Mouse (Mus musculus): Measurements from ENCODE around the gene Mprip.
"Not testable (repeated sequence)": the region's sequence is repeated elsewhere in the genome, so short reads cannot be mapped to it uniquely, and the experiment has no call there.

Mprip gene

DNA sequence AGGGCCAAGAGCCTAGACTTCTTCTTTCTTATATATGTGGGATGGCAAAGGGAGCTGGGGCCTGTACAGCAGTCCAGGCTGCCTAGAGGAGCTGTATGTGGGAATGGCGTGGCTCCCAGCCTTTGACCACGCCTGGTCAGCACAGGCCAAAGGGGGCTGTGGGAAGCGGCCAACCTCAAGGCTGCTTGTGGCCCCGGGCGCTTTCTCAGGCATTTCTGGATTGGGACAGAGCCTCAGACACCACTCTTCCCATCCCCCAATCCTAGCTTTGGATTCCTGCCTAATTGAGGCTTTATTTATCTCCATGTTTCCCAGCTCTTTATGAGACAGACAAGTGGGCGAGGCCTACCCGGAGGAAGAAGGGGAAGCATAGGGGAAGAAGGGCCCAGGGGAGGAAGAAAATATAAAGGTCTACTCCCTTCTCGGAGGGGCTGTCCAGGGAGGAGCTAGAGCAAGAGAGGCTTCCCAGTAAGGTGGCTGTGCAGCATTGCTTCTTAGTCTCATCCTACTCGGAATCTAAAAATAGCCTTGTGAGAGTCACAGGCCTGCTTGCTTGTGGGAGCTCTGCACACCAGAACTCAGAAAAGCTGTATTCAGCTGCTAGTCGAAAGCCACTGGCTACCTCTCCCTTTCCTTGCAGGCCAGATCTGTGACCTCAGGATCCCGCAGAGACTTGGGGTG, 47.0 kb downstream of the Mprip start:
- peak; percentile 68 to 85 for DNase-seq (ENCODE audit: low spot score in 2 of 2)

DNA sequence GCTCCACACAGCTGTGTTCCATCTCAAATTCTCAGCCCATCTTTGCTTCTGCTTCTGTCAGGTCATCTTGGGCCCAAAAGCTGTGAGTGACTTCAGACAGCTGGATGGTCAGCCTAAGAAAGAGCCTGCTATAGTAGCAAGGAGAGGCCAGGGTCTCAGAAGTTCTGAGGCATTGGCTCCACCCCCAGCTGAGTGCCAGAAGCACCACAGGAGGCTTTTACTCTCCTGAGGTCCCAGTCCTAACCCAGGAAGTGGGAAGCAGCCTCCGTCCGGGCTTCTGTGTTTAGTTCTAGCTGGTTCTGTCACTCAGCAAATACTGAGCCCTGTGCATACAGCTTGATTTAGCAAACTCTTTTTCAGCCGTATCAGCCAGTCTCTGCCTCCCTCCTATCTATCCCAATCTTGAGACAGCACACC, 54.3 kb downstream of the Mprip start:
- DNase-seq (ENCODE audit: low spot score in 2 of 2), result no peak

GRCm38 (mm10) chr11:59717801-59718291, 56.7 kb downstream of the Mprip start:
- DNase-seq (ENCODE audit: low spot score in 2 of 2), result peak; percentile 45 to 48

- no peak for DNase-seq (ENCODE audit: low spot score in 2 of 2)
Observed at GRCm38 (mm10) chr11:59719185-59719584, 58.1 kb downstream of the Mprip start.

DNA sequence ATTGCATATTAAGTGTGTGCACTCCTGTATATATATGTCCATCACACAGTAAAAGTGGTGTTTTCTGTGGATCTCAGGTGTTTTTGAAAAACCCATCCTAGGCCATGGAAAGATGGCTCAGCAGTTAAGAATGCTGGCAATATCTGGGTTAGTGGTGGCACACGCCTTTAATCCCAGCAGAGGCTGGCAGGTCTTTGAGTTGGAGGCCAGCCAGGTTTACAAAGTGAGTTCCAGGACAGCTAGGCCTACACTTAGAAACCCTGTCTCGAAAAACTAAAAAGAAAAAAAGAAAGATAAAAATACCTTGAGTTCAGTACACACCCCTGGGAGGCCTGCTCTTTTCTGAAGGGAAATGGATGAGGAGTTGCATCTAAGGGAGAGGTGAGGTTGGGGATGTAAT, 60.3 kb downstream of the Mprip start:
- DNase-seq (ENCODE audit: low spot score in 2 of 2), result no peak

DNA sequence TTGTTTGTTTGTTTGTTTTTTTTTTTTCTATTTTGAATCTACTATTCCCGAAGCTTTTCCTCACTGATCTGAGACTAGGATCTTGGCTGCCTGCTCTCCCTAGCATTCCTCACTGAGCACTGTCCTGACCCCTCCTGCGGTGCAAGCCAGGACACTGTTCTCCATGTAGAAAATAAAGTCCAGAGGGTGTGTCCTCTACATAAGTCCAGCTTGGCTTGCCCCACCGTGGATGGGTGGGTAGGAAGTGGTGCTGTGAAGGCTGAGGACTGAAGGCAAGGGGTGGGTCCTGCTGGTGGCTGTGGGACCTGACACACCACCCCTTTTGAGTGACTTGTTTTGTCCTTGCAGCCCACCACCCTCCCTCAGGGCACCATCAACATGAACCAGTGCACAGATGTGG, 66.1 kb downstream of the Mprip start:
- DNase-seq (ENCODE audit: low spot score in 2 of 2), result no peak

GRCm38 (mm10) chr11:59731821-59732220, 70.7 kb downstream of the Mprip start:
- DNase-seq (ENCODE audit: low spot score in 2 of 2), result no peak

DNA sequence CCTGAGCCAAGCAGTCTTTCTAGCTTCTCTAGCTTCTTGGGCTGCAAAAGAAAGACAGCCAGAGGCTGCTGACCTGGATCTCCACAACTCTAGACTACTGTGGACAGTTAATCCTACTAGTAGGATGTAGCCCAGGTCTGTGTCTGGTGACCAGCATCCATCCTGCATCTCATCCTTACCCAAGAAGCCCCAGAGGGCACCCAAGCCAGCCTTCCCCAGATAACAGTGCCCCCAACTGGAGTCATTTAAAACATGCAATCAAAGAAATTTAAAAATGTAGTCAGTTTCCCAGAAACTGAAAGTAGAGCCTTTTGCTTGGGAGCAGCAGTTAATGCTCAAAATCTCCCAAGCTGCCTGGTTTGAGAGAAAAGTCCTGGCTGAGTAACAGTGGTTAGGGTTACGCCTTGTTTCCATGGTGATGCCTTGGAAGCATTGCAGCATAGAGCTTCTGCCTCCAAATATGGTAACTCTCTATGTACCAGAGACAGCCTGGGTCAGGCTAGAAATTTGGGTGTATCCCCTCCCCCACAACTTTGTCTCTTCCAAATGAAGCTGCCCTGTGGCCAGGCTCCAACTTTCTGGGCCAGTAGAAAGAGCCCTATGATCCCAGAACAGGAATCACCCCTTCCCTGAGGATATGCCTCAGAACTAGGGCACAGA, 71.4 kb downstream of the Mprip start:
- DNase-seq (ENCODE audit: low spot score in 2 of 2), result peak; percentile 44 to 62

GRCm38 (mm10) chr11:59733600-59733999, 72.5 kb downstream of the Mprip start:
- not testable (repeated sequence) for DNase-seq (ENCODE audit: low spot score in 2 of 2)

DNA sequence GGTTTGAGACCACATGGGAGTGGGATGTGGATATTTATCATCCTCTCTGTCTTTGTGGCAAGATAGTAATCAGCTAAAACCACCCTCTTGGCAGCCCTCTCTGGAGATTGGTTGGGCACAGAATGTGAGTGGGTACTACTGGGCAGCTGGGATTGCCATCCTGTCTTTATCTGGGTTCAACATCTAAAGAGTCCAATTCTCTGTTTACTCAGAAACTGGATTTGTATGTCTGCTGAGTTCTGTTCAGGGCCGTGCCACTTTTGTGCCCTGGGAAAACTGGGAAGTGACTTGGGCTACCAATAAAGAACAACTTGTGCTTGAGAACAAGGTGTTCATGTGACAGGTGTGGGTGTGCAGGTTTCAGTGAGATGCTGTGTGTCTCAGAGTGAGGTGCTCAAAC, 73.2 kb downstream of the Mprip start:
- DNase-seq (ENCODE audit: low spot score in 2 of 2), result no peak

DNA sequence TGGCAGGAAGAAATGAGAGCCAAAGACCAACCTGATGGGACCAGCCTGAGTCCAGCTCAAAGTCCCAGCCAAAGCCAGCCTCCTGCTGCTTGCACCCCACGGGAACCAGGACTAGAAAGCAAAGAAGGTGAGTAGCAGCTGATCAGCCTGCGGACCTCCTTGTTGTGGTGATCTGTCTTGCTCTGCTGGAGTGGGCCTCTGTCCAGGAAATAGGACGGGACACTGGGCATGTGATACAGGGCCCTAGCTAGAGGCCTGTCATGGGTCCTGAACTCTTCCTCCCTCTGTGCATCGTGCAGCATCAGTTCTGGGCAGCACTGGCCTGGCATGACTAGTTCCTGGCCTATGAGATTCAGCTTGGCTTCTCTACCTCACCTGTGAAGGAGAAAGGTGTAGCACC, 74.8 kb downstream of the Mprip start:
- not testable (repeated sequence) for DNase-seq (ENCODE audit: low spot score in 2 of 2)

GRCm38 (mm10) chr11:59737250-59737649, 76.1 kb downstream of the Mprip start:
- DNase-seq (ENCODE audit: low spot score in 2 of 2), result no peak

DNA sequence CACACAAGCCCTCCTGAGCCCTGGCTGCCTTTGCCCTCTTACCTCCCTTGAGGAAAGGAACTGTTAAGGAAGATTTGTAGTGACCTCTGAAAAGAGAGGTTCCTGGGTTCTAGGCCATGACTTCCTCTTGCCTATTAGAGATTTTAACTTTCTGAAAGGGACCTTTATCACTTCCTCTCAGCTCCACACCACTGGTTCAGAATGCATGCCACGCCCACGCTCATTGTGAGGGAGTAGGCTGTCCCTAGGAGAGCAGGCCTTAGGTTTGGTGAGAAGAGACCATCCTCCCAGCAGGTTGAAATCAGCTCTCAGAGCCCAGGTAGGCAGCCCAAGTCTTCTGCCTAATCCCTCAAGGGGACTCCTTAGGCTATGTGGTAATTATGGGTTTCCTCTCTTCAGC, 78.9 kb downstream of the Mprip start:
- no peak for DNase-seq (ENCODE audit: low spot score in 2 of 2)

GRCm38 (mm10) chr11:59741915-59742314, 80.8 kb downstream of the Mprip start:
- DNase-seq (ENCODE audit: low spot score in 2 of 2), result no peak

DNA sequence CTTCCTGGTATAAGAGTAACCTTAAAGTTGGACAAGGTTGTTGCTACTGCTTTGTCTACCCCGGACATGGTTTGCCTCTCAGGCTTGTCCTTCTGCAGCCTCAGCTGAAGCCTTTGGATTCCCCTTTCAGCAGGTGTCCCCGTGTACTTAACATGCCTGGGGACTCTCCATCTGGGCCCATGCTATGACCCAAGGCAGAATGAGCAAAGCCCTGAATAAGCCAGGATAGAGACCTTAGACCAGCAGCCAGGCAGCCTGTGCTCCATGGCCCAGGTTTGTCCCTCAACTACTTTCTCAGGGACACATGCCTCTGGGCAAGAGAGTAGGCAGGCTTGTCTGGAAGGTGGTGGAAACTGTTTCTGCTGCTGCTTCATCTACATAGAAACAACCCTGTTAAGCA, 82.2 kb downstream of the Mprip start:
- no peak for DNase-seq (ENCODE audit: low spot score in 2 of 2)

GRCm38 (mm10) chr11:59743712-59744111, 82.6 kb downstream of the Mprip start:
- DNase-seq (ENCODE audit: low spot score in 2 of 2), result no peak

DNA sequence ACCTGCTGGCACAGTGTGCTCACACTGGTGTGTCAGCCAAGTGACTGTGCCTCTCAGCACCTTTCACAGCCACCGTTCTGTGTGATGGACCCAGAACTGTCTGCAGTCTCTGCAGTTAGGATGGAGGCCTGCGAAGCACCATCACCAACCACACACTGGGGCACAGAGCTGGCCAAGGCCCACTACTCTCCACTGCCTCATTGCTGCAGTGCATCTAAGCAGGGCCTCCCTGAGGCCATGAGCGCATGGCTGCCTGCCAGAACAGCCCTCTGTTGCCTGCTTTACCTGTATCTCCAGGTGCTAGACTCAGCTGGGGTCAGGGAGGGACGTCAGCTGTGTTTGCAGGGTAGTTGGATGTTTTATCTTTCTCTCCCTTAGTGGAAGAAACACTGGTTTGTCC, 83.3 kb downstream of the Mprip start:
- no peak for DNase-seq (ENCODE audit: low spot score in 2 of 2)

DNA sequence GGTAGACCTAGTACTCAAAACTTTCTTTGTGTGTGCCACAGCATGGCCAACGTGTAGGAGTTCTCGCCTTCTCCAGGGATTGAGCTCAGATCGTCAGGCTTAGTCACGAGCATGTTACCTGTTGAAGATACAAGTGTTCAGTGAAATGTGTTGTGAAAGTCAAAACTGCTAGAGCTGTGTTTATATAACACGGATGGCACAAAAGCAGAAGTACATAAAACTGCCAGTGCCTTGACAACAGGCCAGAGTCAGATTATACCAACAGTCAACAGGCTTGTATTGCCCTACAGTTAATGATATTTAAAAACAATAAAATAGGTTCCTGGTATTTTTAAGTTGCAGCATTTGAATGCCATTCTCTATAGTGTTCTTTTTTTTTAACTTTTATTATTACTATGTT, 84.7 kb downstream of the Mprip start:
- no peak for DNase-seq (ENCODE audit: low spot score in 2 of 2)

DNA sequence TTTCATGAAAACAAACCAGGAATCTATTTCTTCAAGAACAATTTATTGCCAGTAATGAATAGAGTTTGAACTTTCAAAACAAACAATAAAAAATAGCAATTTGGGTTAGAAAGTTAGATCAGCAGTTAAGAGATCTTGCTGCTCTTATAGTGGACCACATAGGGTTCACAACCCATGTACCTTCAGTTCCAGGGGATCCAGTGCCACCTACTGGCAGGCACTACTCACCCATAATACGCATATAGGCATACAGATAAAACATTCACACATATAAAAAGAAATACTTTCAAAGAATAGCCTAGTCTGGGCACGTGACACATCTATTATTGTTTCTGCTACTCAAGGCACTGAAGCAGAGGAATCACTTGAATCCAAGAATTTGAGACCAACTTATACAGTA, 85.5 kb downstream of the Mprip start:
- peak in 1 of 2 experiments; percentile 58 for DNase-seq (ENCODE audit: low spot score in 2 of 2)

GRCm38 (mm10) chr11:59749050-59749449, 87.9 kb downstream of the Mprip start:
- no peak for DNase-seq (ENCODE audit: low spot score in 2 of 2)

DNA sequence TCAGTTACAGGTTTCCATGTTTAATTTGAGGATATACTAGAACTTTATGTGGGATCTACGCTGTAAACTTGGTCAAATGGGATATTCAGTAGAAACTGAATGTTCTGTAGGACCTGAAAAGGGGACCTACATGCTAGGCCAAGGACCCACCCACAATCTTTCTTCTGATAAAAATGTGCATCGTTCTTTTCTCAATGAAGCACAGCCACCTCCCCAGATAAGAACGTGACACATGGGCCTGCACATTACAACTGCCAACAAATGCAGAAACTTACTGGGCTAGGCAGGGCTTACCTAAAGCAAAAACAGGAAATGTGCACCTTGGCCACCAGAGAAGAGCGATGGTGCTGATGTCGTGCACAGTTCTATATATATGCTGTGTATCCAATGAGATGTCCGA, 93.4 kb downstream of the Mprip start:
- DNase-seq (ENCODE audit: low spot score in 2 of 2), result no peak

- no peak for DNase-seq (ENCODE audit: low spot score in 2 of 2)
Observed at GRCm38 (mm10) chr11:59756351-59756750, 95.2 kb downstream of the Mprip start.

DNA sequence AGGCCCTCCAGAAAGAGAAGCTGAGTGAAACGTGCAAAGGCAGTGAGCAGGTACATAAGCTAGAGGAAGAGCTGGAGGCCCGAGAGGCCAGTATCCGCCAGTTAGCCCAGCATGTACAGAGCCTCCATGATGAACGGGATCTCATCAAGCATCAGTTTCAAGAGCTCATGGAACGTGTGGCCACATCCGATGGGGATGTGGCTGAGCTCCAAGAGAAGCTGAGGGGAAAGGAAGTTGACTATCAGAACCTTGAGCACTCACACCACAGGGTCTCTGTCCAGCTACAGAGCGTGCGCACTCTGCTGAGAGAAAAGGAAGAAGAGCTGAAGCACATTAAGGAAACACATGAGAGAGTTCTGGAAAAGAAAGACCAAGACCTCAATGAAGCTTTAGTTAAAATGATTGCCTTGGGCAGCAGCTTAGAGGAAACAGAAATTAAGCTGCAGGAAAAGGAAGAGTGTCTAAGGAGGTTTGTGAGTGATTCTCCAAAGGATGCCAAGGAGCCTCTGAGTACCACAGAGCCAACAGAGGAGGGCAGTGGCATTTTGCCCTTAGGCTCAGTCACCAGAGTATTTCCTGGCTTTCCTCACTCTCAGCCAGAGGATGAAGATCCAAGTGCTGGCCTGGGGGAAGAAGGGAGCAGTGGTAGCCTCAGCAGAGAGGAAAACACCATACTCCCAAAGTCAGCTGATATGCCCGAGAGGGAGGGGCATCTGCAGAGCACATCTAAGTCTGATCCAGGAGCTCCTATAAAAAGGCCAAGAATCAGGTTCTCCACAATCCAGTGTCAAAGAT, 97.3 kb downstream of the Mprip start:
- no peak for DNase-seq (ENCODE audit: low spot score in 2 of 2)
